ENCODE assay signal across 8 mouse cellular contexts in genomic region chr13:86046254-86046951, GRCm38 (mm10). TPM values are rescaled to one million over a fixed set of nuclear protein-coding genes. Genes with fewer than 3 reads are reported as not detected.
DNase-seq lines count a peak whose midpoint lies in the region; ATAC-seq and TF ChIP-seq lines count a peak whose summit lies in the region.

TSS of gene Cox7c (minus strand) at chr13:86046904.

- peak within 1 kb of the TSS; percentile 93 for H3K27ac ChIP-seq in embryonic facial prominence, embryonic 14.5 days (replicated peaks; ENCODE audit: low read depth, low read length)
- peak within 1 kb of the TSS; percentile 93 for H3K27ac ChIP-seq in heart, adult 2 months
- H3K27ac ChIP-seq in limb, embryonic 13.5 days, result peak within 1 kb of the TSS; percentile 92
- H3K27ac ChIP-seq in midbrain, embryonic 16.5 days (ENCODE audit: low read length), result peak within 1 kb of the TSS; percentile 94

- H3K9me3 ChIP-seq in embryonic facial prominence, embryonic 14.5 days (ENCODE audit: control insufficient read depth, low read length), result no peaks in the 10 kb centered on the region
- no peaks in the 10 kb centered on the region for H3K9me3 ChIP-seq in limb, embryonic 13.5 days
- no peaks in the 10 kb centered on the region for H3K9me3 ChIP-seq in midbrain, embryonic 16.5 days (replicated peaks; ENCODE audit: control insufficient read depth, low read length, poor library complexity, severe bottlenecking)

- no peaks in the 10 kb centered on the region; the same call in 1 of the 2 replicates for H3K4me1 ChIP-seq in embryonic facial prominence, embryonic 14.5 days (ENCODE audit: control insufficient read depth, insufficient read depth, low read length)
- H3K4me1 ChIP-seq in heart, adult 2 months (ENCODE audit: control insufficient read depth, insufficient read depth, low read length), result no peaks in the 10 kb centered on the region
- H3K4me1 ChIP-seq in limb, embryonic 13.5 days, result no peaks in the 10 kb centered on the region
- peaks cover 4% of the 10 kb centered on the region; the same call in 1 of the 2 replicates for H3K4me1 ChIP-seq in midbrain, embryonic 16.5 days (ENCODE audit: control insufficient read depth, insufficient read depth, low read length)

- peak within 1 kb of the TSS; percentile 89 for H3K4me3 ChIP-seq in embryonic facial prominence, embryonic 14.5 days (ENCODE audit: low read depth, low read length)
- H3K4me3 ChIP-seq in heart, adult 2 months, result peak within 1 kb of the TSS; percentile 78
- H3K4me3 ChIP-seq in limb, embryonic 13.5 days, result peak within 1 kb of the TSS; percentile 93
- H3K4me3 ChIP-seq in midbrain, embryonic 16.5 days (ENCODE audit: low read depth, low read length), result peak within 1 kb of the TSS; percentile 62

- peak within 1 kb of the TSS; percentile 99 for H3K9ac ChIP-seq in embryonic facial prominence, embryonic 14.5 days (ENCODE audit: low read depth, low read length)
- peak within 1 kb of the TSS; percentile 99 for H3K9ac ChIP-seq in heart, adult 2 months (ENCODE audit: low read depth, low read length)
- peak within 1 kb of the TSS; percentile 99 for H3K9ac ChIP-seq in limb, embryonic 13.5 days
- H3K9ac ChIP-seq in midbrain, embryonic 16.5 days (ENCODE audit: low read depth, low read length), result peak within 1 kb of the TSS; percentile 91

- WGBS in embryonic facial prominence, embryonic 14.5 days, result under 1% methylated on average over 46 of the region's 51 CpGs
- under 1% methylated on average over 50 of the region's 51 CpGs for WGBS in heart, adult 2 months
- WGBS in limb, embryonic 13.5 days, result under 1% methylated on average over 51 of the region's 51 CpGs
- under 1% methylated on average over 47 of the region's 51 CpGs for WGBS in midbrain, embryonic 16.5 days

- DNase-seq in 3T3-L1 (ENCODE audit: low read depth, low spot score), result peak; percentile 94
- DNase-seq in adrenal gland, postnatal 4 days (ENCODE audit: low spot score in 2 of 2), result peak; percentile 32 to 57
- DNase-seq in embryonic facial prominence, embryonic 14.5 days (ENCODE audit: low spot score), result peak; percentile 98
- DNase-seq in heart, adult 2 months, result peak; percentile 77 to 90
- DNase-seq in kidney, adult 8-10 months, result peak; percentile 92 to 93
- DNase-seq in spleen, postnatal 10 days (ENCODE audit: low spot score in 2 of 2), result peak; percentile 57 to 83

- TF ChIP-seq EP300 in heart, adult 2 months (IDR thresholded peaks at IDR 0.05; ENCODE audit: insufficient read depth, low read depth, low read length), result peak; percentile 72; the same call in 1 of the 2 replicates

- no peaks in the 10 kb centered on the region for H3K79me2 ChIP-seq in heart, adult 2 months (replicated peaks; ENCODE audit: control insufficient read depth, insufficient read depth, low read length)

- intact Hi-C loops in heart, adult 2 months (cut with DNase I), result loop anchor here (5.0 kb wide), 2 partner anchors 859 to 1824 kb away; partner anchors contain the start of genes Ccnh and Tmem161b

- no peak for TF ChIP-seq CTCF in heart, adult 2 months (IDR thresholded peaks at IDR 0.05)

- peaks cover 24% of the 10 kb centered on the region for H3K36me3 ChIP-seq in embryonic facial prominence, embryonic 14.5 days (ENCODE audit: control insufficient read depth, insufficient read depth, low read length)
- peaks cover 17% of the 10 kb centered on the region for H3K36me3 ChIP-seq in heart, adult 2 months (ENCODE audit: control insufficient read depth, insufficient read depth, low read length)
- H3K36me3 ChIP-seq in limb, embryonic 13.5 days, result peaks cover 16% of the 10 kb centered on the region
- peaks cover 9% of the 10 kb centered on the region for H3K36me3 ChIP-seq in midbrain, embryonic 16.5 days (ENCODE audit: control insufficient read depth, insufficient read depth, low read length)

- peak; percentile 99 for ATAC-seq in embryonic facial prominence, embryonic 14.5 days (ENCODE audit: low read depth)
- peak; percentile 98 for ATAC-seq in limb, embryonic 13.5 days (ENCODE audit: low FRiP score, low read depth)
- peak; percentile 99 for ATAC-seq in midbrain, embryonic 16.5 days

- peak within 1 kb of the TSS; percentile 64 for H3K4me2 ChIP-seq in embryonic facial prominence, embryonic 14.5 days (ENCODE audit: low read depth, low read length)
- H3K4me2 ChIP-seq in limb, embryonic 13.5 days (replicated peaks), result peak within 1 kb of the TSS; percentile 67
- peak within 1 kb of the TSS; percentile 73 for H3K4me2 ChIP-seq in midbrain, embryonic 16.5 days (ENCODE audit: low read length)

- no peaks in the 10 kb centered on the region for H3K27me3 ChIP-seq in embryonic facial prominence, embryonic 14.5 days (replicated peaks; ENCODE audit: control insufficient read depth, insufficient read depth, low read length)
- H3K27me3 ChIP-seq in heart, adult 2 months (ENCODE audit: control insufficient read depth, insufficient read depth, low read length), result no peaks in the 10 kb centered on the region
- H3K27me3 ChIP-seq in limb, embryonic 13.5 days, result no peaks in the 10 kb centered on the region
- H3K27me3 ChIP-seq in midbrain, embryonic 16.5 days (ENCODE audit: control insufficient read depth, insufficient read depth, low read depth, low read length), result no peaks in the 10 kb centered on the region

- peak; percentile 89 for TF ChIP-seq POLR2A in heart, adult 2 months (IDR thresholded peaks at IDR 0.05; ENCODE audit: insufficient read depth, low read depth, low read length)

RNA-seq across cellular contexts. Expression of gene Cox7c, which starts in this region (rescaled TPM):
- 100 to 1,000 TPM; 421 to 481 TPM for total RNA-seq in adrenal gland, postnatal 4 days (2021)
- polyA plus RNA-seq in embryonic facial prominence, embryonic 14.5 days (2014; fragmentation: Nextera tagmentation; extraction: Ambion mirVana), result 594 and 703 TPM in 2 replicates
- total RNA-seq in heart, adult 2 months (2021), result 1,000 to 10,000 TPM; 1,358 to 1,561 TPM
- polyA plus RNA-seq in heart, adult 2 months (2012; rRNA removed), result 2,164 and 2,597 TPM in 2 replicates
- 663 and 667 TPM in 2 replicates for polyA plus RNA-seq in limb, embryonic 13.5 days (2015; fragmentation: Nextera tagmentation; extraction: Ambion mirVana)
- 589 and 600 TPM in 2 replicates for polyA plus RNA-seq in midbrain, embryonic 16.5 days (2015; fragmentation: Nextera tagmentation; extraction: Ambion mirVana)

Comparison
In these comparisons a context has a peak if more than half of its experiments do, and no peak if none do; other contexts are left out.
1. Peak in every context shown above with its lines: DNase-seq, ATAC-seq, H3K4me3 ChIP-seq and H3K27ac ChIP-seq.
2. DNase-seq: peak in every context shown above with its lines; median percentile 98 in embryonic facial prominence, embryonic 14.5 days; 94 in 3T3-L1; 92 in kidney, adult 8-10 months; 84 in heart, adult 2 months; 70 in spleen, postnatal 10 days; 44 in adrenal gland, postnatal 4 days.